Mouse (Mus musculus) midbrain, embryonic 10.5 days (tissue): ENCODE data around the gene Gtsf1. TPM values are rescaled to one million over a fixed set of nuclear protein-coding genes. Genes with fewer than 3 reads are reported as not detected.
"Not testable (repeated sequence)": the region's sequence is repeated elsewhere in the genome, so short reads cannot be mapped to it uniquely, and the experiment has no call there.

Experiments used
- DNase-seq: peaks from one replicate; pipeline ENCODE4 v3.0.0-alpha.2; 2017; ENCODE audit warnings: low spot score
- H3K27ac ChIP-seq: fragments of 300-500 bp; sonication (generic); replicated peaks from 2 replicates; pipeline ENCODE4 v1.5.1; 2016; ENCODE audit warnings: mild to moderate bottlenecking
- H3K27me3 ChIP-seq: fragments of 300-500 bp; sonication (generic); 2 replicates; pipeline ENCODE4 v1.6.1; 2016; ENCODE audit warnings: low read depth, mild to moderate bottlenecking; ENCODE audit not compliant: poor library complexity, severe bottlenecking
- H3K36me3 ChIP-seq: fragments of 300-500 bp; sonication (generic); 2 replicates; pipeline ENCODE4 v1.6.1; 2016; ENCODE audit warnings: mild to moderate bottlenecking, moderate library complexity
- H3K4me1 ChIP-seq: fragments of 300-500 bp; sonication (generic); 2 replicates; pipeline ENCODE4 v1.6.1; 2016
- H3K4me3 ChIP-seq: fragments of 300-500 bp; sonication (generic); 2 replicates; pipeline ENCODE4 v1.5.1; 2016; ENCODE audit warnings: mild to moderate bottlenecking, moderate library complexity
- H3K9me3 ChIP-seq: fragments of 300-500 bp; sonication (generic); replicated peaks from 2 replicates; pipeline ENCODE4 v1.6.1; 2016; ENCODE audit warnings: mild to moderate bottlenecking
- WGBS: fragments of 180-500 bp; shearing (Covaris S2); methylation state at CpG from one replicate; pipeline ENCODE4 v1.1.7; 2016; 5-methylcytosine and 5-hydroxymethylcytosine counted together
- polyA plus RNA-seq: library from polyadenylated mRNA; unstranded; fragments of >200 nt; fragmentation: Nextera tagmentation; extraction: Ambion mirVana; gene quantifications from 2 replicates; pipeline ENCODE4 v1.2.1, GENCODE M21; 2016

Gene Gtsf1
- polyA plus RNA-seq: not detected in 2 replicates

- 89% methylated on average over 16 of the region's 16 CpGs for WGBS
Measured at GRCm38 (mm10) chr15:103430241-103430640, at the start of gene Gtsf1. Gene Gtsf1 (minus strand): TSS chr15:103430470.

GRCm38 (mm10) chr15:103479080-103479606 is 48.9 kb upstream of the Gtsf1 start:
- Histone ChIP-seq H3K4me1 (peaks cover 20% of the 10 kb centered on the region), H3K27me3 (peaks cover 6% of the 10 kb centered on the region; the same call in 1 of the 2 replicates), H3K9me3 (no peaks in the 10 kb centered on the region), H3K36me3 (no peaks in the 10 kb centered on the region), H3K27ac (no peak overlapping the region), H3K4me3 (no peak overlapping the region)
- no peak for DNase-seq
- 82% methylated on average over 1 of the region's 1 CpGs for WGBS

More at GRCm38 (mm10) chr15:103430241-103430640, at the start of gene Gtsf1:
- Histone ChIP-seq H3K4me1 (peaks cover 6% of the 10 kb centered on the region; the same call in 1 of the 2 replicates), H3K27me3 (no peaks in the 10 kb centered on the region), H3K4me3 (no peak within 1 kb of the TSS), H3K27ac (no peak within 1 kb of the TSS), H3K36me3 (no peaks in the 10 kb centered on the region), H3K9me3 (no peaks in the 10 kb centered on the region)
- no peak for DNase-seq

GRCm38 (mm10) chr15:103473769-103474168 is 43.5 kb upstream of the Gtsf1 start:
- H3K4me1 ChIP-seq: peaks cover 11% of the 10 kb centered on the region
- WGBS: 89% methylated on average over 5 of the region's 5 CpGs
- no peaks in the 10 kb centered on the region for H3K9me3 ChIP-seq
- DNase-seq: no peak
- no peaks in the 10 kb centered on the region for H3K36me3 ChIP-seq
- no peak overlapping the region for H3K27ac ChIP-seq
- no peaks in the 10 kb centered on the region for H3K27me3 ChIP-seq
- H3K4me3 ChIP-seq: no peak overlapping the region

- Histone ChIP-seq H3K4me1 (peaks cover 5% of the 10 kb centered on the region), H3K4me3 (no peak overlapping the region), H3K27me3 (no peaks in the 10 kb centered on the region), H3K9me3 (no peaks in the 10 kb centered on the region), H3K36me3 (no peaks in the 10 kb centered on the region), H3K27ac (no peak overlapping the region)
- 89% methylated on average over 7 of the region's 7 CpGs for WGBS
- DNase-seq: no peak
Measured at GRCm38 (mm10) chr15:103473182-103473581, 42.9 kb upstream of the Gtsf1 start.

- H3K27me3 ChIP-seq: no peaks in the 10 kb centered on the region
- no peaks in the 10 kb centered on the region for H3K9me3 ChIP-seq
- peaks cover 4% of the 10 kb centered on the region for H3K4me1 ChIP-seq
- H3K36me3 ChIP-seq: no peaks in the 10 kb centered on the region
- 80% methylated on average over 3 of the region's 3 CpGs for WGBS
- H3K27ac ChIP-seq: no peak overlapping the region
- DNase-seq: no peak
- no peak overlapping the region for H3K4me3 ChIP-seq
Measured at GRCm38 (mm10) chr15:103472265-103472664, 42.0 kb upstream of the Gtsf1 start.

- no peak for DNase-seq
- WGBS: 86% methylated on average over 7 of the region's 7 CpGs
- Histone ChIP-seq H3K4me1 (peaks cover 4% of the 10 kb centered on the region), H3K36me3 (no peaks in the 10 kb centered on the region), H3K4me3 (no peak overlapping the region), H3K9me3 (no peaks in the 10 kb centered on the region), H3K27me3 (no peaks in the 10 kb centered on the region), H3K27ac (no peak overlapping the region)
Measured at GRCm38 (mm10) chr15:103471488-103472194, 41.4 kb upstream of the Gtsf1 start.

- DNase-seq: no peak
- Histone ChIP-seq H3K36me3 (no peaks in the 10 kb centered on the region), H3K27me3 (no peaks in the 10 kb centered on the region), H3K4me3 (no peak overlapping the region), H3K27ac (no peak overlapping the region), H3K4me1 (peaks cover 3% of the 10 kb centered on the region; the same call in 1 of the 2 replicates), H3K9me3 (no peaks in the 10 kb centered on the region)
- 78% methylated on average over 7 of the region's 7 CpGs for WGBS
Measured at GRCm38 (mm10) chr15:103462539-103463261, 32.4 kb upstream of the Gtsf1 start.

GRCm38 (mm10) chr15:103454449-103454848 is 24.2 kb upstream of the Gtsf1 start:
- Histone ChIP-seq H3K27ac (no peak overlapping the region), H3K4me1 (no peaks in the 10 kb centered on the region), H3K9me3 (no peaks in the 10 kb centered on the region), H3K27me3 (no peaks in the 10 kb centered on the region), H3K36me3 (no peaks in the 10 kb centered on the region), H3K4me3 (no peak overlapping the region)
- 90% methylated on average over 6 of the region's 6 CpGs for whole genome bisulfite sequencing
- no peak for DNase-seq

- Histone ChIP-seq H3K4me3 (no peak within 1 kb of the TSS), H3K9me3 (no peaks in the 10 kb centered on the region), H3K27me3 (no peaks in the 10 kb centered on the region), H3K4me1 (no peaks in the 10 kb centered on the region), H3K27ac (no peak within 1 kb of the TSS), H3K36me3 (no peaks in the 10 kb centered on the region)
- WGBS: 90% methylated on average over 13 of the region's 13 CpGs
- DNase-seq: no peak
Measured at GRCm38 (mm10) chr15:103453551-103454218, 23.4 kb upstream of the Gtsf1 start, which contains the start of gene Nckap1l. Gene Nckap1l (plus strand): TSS chr15:103453794.

GRCm38 (mm10) chr15:103448369-103448768 is 18.1 kb upstream of the Gtsf1 start, which contains the start of gene Gtsf2:
Gene Gtsf2 (minus strand): TSS chr15:103448469.
- no peak for DNase-seq
- Histone ChIP-seq H3K4me3 (no peak within 1 kb of the TSS), H3K36me3 (no peaks in the 10 kb centered on the region), H3K9me3 (no peaks in the 10 kb centered on the region), H3K4me1 (no peaks in the 10 kb centered on the region), H3K27ac (no peak within 1 kb of the TSS), H3K27me3 (no peaks in the 10 kb centered on the region)
- 34% methylated on average over 3 of the region's 3 CpGs for WGBS

GRCm38 (mm10) chr15:103445966-103446365 is 15.7 kb upstream of the Gtsf1 start:
- H3K4me3 ChIP-seq, H3K4me1 ChIP-seq, H3K36me3 ChIP-seq, H3K27ac ChIP-seq, H3K9me3 ChIP-seq, DNase-seq, H3K27me3 ChIP-seq: not testable (repeated sequence)
- 84% methylated on average over 4 of the region's 4 CpGs for WGBS

GRCm38 (mm10) chr15:103427017-103427416 is 3.3 kb downstream of the Gtsf1 start:
- no peak for DNase-seq
- no peaks in the 10 kb centered on the region for H3K36me3 ChIP-seq
- peaks cover 6% of the 10 kb centered on the region; the same call in 1 of the 2 replicates for H3K4me1 ChIP-seq
- H3K4me3 ChIP-seq: no peak overlapping the region
- H3K27me3 ChIP-seq: no peaks in the 10 kb centered on the region
- no peak overlapping the region for H3K27ac ChIP-seq
- 55% methylated on average over 2 of the region's 2 CpGs for WGBS
- no peaks in the 10 kb centered on the region for H3K9me3 ChIP-seq
